Mouse (Mus musculus) liver, embryonic 14.5 days (tissue): Measurements from ENCODE around the gene Tbc1d22a. TPM values are rescaled to one million over a fixed set of nuclear protein-coding genes. Genes with fewer than 3 reads are reported as not detected.
"Not testable (repeated sequence)": the region's sequence is repeated elsewhere in the genome, so short reads cannot be mapped to it uniquely, and the experiment has no call there.

ENCODE experiments used
- ATAC-seq: fragments of 200-750 bp; cut with Nextera tagmentation; 2 replicates; pipeline ENCODE4 v1.8.0; 2017; ENCODE audit warnings: moderate number of reproducible peaks, mild to moderate bottlenecking, moderate library complexity; ENCODE audit not compliant: insufficient read depth
- DNase-seq, 3 experiments: peaks; one replicate each; pipeline ENCODE4 v3.0.0-alpha.2; 2012 to 2013; ENCODE audit warnings: low read depth in 3 of 3, low spot score in 3 of 3
- H3K27ac ChIP-seq: fragments of 300-500 bp; sonication (generic); 2 replicates; pipeline ENCODE4 v1.5.1; 2014; ENCODE audit warnings: moderate library complexity, mild to moderate bottlenecking, control low read depth, inconsistent platforms
- H3K27me3 ChIP-seq: fragments of 300-500 bp; sonication (generic); 2 replicates; pipeline ENCODE4 v1.6.1; 2014; ENCODE audit warnings: mild to moderate bottlenecking, low read length, moderate library complexity; ENCODE audit not compliant: control insufficient read depth, insufficient read depth
- H3K36me3 ChIP-seq: fragments of 300-500 bp; sonication (generic); replicated peaks from 2 replicates; pipeline ENCODE4 v1.6.1; 2014; ENCODE audit warnings: low read depth; ENCODE audit not compliant: control insufficient read depth, insufficient read depth
- H3K4me1 ChIP-seq, 2 experiments: fragments of 200-500 bp in 1 of 2; fragments of 300-500 bp in 1 of 2; sonication (generic) in 1 of 2; replicated peaks; 2 replicates each; pipeline ENCODE4 v1.6.1; 2012 to 2014; ENCODE audit warnings: antibody characterized with exemption in 1 of 2, inconsistent platforms in 1 of 2, low read length in 1 of 2; ENCODE audit not compliant: control insufficient read depth in 2 of 2, insufficient read depth in 2 of 2
- H3K4me2 ChIP-seq: fragments of 300-500 bp; sonication (generic); 2 replicates; pipeline ENCODE4 v1.6.1; 2014; ENCODE audit warnings: low read depth, mild to moderate bottlenecking, control low read depth, moderate library complexity
- H3K4me3 ChIP-seq, 2 experiments: fragments of 200-500 bp in 1 of 2; fragments of 300-500 bp in 1 of 2; sonication (generic) in 1 of 2; 2 replicates each; pipeline ENCODE4 v1.5.1; 2012 to 2014; ENCODE audit warnings: low read depth in 2 of 2, low read length in 2 of 2, mild to moderate bottlenecking in 2 of 2, control low read depth in 1 of 2, inconsistent platforms in 1 of 2, moderate library complexity in 1 of 2; ENCODE audit not compliant: insufficient read depth in 1 of 2
- H3K9ac ChIP-seq: fragments of 300-500 bp; sonication (generic); replicated peaks from 2 replicates; pipeline ENCODE4 v1.6.1; 2014; ENCODE audit warnings: mild to moderate bottlenecking, control low read depth, moderate library complexity
- H3K9me3 ChIP-seq: fragments of 300-500 bp; sonication (generic); 2 replicates; pipeline ENCODE4 v1.6.1; 2016; ENCODE audit warnings: low read length, mixed read lengths; ENCODE audit not compliant: control insufficient read depth
- CTCF ChIP-seq: IDR thresholded peaks from 2 replicates; pipeline ENCODE4 v1.5.1; 2016; ENCODE audit warnings: antibody characterized with exemption, low read depth, control low read depth
- EP300 ChIP-seq: IDR thresholded peaks from 2 replicates; pipeline ENCODE4 v1.6.1; 2016; ENCODE audit warnings: antibody characterized with exemption, low read depth
- WGBS: fragments of 180-500 bp; shearing (Covaris S2); extraction: QIAGEN DNeasy Blood & Tissue Kit; methylation state at CpG from one replicate; pipeline ENCODE4 v1.1.7; 2014; ENCODE audit not compliant: insufficient replicate concordance; 5-methylcytosine and 5-hydroxymethylcytosine counted together
- polyA plus RNA-seq, 2 experiments: library from polyadenylated mRNA; depleted of rRNA in 1 of 2; stranded (reverse) in 1 of 2; unstranded in 1 of 2; fragments of >200 nt; fragmentation: Nextera tagmentation in 1 of 2; extraction: Ambion mirVana in 1 of 2; gene quantifications; 2 replicates each; pipeline versions ENCODE4 v1.2.1 to v1.2.3; 2012 to 2014

Tbc1d22a gene
- polyA plus RNA-seq, 2 experiments = 4.1 to 6.4 TPM

- H3K27ac ChIP-seq = no peak overlapping the region
- no peak overlapping the region for H3K4me2 ChIP-seq
- no peak for DNase-seq
- H3K36me3 ChIP-seq = no peaks in the 10 kb centered on the region
- H3K9ac ChIP-seq = no peak overlapping the region
- H3K4me1 ChIP-seq = peaks cover 4 to 17% of the 10 kb centered on the region in 2 experiments; a peak in 2 of 4 replicates
- TF ChIP-seq EP300 = no peak
- TF ChIP-seq CTCF = no peak
- 54% methylated on average over 7 of the region's 7 CpGs for WGBS
- no peaks in the 10 kb centered on the region for H3K27me3 ChIP-seq
- ATAC-seq = no peak
- no peaks in the 10 kb centered on the region for H3K9me3 ChIP-seq
- no peak overlapping the region for H3K4me3 ChIP-seq
Measured at GRCm38 (mm10) chr15:86203292-86203793, 10.9 kb upstream of the Tbc1d22a start.

GRCm38 (mm10) chr15:86203942-86204561 is 10.2 kb upstream of the Tbc1d22a start:
- 21% methylated on average over 7 of the region's 7 CpGs for WGBS
- TF ChIP-seq EP300 (no peak), CTCF (no peak)
- Histone ChIP-seq H3K36me3 (no peaks in the 10 kb centered on the region), H3K27ac (no peak overlapping the region), H3K27me3 (no peaks in the 10 kb centered on the region), H3K4me1 (peaks cover 4 to 17% of the 10 kb centered on the region in 2 experiments; a peak in 2 of 4 replicates), H3K9ac (no peak overlapping the region), H3K9me3 (no peaks in the 10 kb centered on the region), H3K4me2 (peak overlapping the region; percentile 31), H3K4me3 (no peak overlapping the region)
- peak; percentile 36 for ATAC-seq
- peak in 1 of 3 experiments; percentile 47 for DNase-seq

- no peak overlapping the region for H3K4me3 ChIP-seq
- H3K9me3 ChIP-seq = no peaks in the 10 kb centered on the region
- no peak for DNase-seq
- no peak overlapping the region for H3K4me2 ChIP-seq
- H3K27ac ChIP-seq = no peak overlapping the region
- no peak overlapping the region for H3K9ac ChIP-seq
- WGBS = 44% methylated on average over 2 of the region's 2 CpGs
- peaks cover 4 to 17% of the 10 kb centered on the region in 2 experiments; a peak in 2 of 4 replicates for H3K4me1 ChIP-seq
- ATAC-seq = peak; percentile 42; the same call in 1 of the 2 replicates
- H3K36me3 ChIP-seq = no peaks in the 10 kb centered on the region
- TF ChIP-seq CTCF = peak; percentile 80
- no peak for TF ChIP-seq EP300
- no peaks in the 10 kb centered on the region for H3K27me3 ChIP-seq
Measured at GRCm38 (mm10) chr15:86205300-86205699, 9.0 kb upstream of the Tbc1d22a start.

- DNase-seq (no peak), ATAC-seq (no peak)
- H3K27ac ChIP-seq = no peak overlapping the region
- no peak overlapping the region for H3K4me2 ChIP-seq
- 58% methylated on average over 4 of the region's 4 CpGs for WGBS
- H3K9me3 ChIP-seq = no peaks in the 10 kb centered on the region
- peaks cover 4 to 14% of the 10 kb centered on the region in 2 experiments; a peak in 2 of 4 replicates for H3K4me1 ChIP-seq
- no peaks in the 10 kb centered on the region for H3K36me3 ChIP-seq
- no peak for TF ChIP-seq EP300
- no peak for TF ChIP-seq CTCF
- H3K27me3 ChIP-seq = no peaks in the 10 kb centered on the region
- no peak overlapping the region for H3K9ac ChIP-seq
- H3K4me3 ChIP-seq = no peak overlapping the region
Measured at GRCm38 (mm10) chr15:86206385-86206784, 7.9 kb upstream of the Tbc1d22a start.

GRCm38 (mm10) chr15:86212193-86212592 is 2.1 kb upstream of the Tbc1d22a start:
- WGBS = 69% methylated on average over 5 of the region's 5 CpGs
- not testable (repeated sequence) for ATAC-seq, DNase-seq, H3K4me1 ChIP-seq, H3K9ac ChIP-seq, H3K4me3 ChIP-seq, H3K27me3 ChIP-seq, H3K27ac ChIP-seq, H3K36me3 ChIP-seq, H3K9me3 ChIP-seq
- H3K4me2 ChIP-seq = peak overlapping the region; percentile 2; the same call in 1 of the 2 replicates
